Comparison of ENCODE assay signal across 20 mouse cellular contexts in the genomic region with DNA sequence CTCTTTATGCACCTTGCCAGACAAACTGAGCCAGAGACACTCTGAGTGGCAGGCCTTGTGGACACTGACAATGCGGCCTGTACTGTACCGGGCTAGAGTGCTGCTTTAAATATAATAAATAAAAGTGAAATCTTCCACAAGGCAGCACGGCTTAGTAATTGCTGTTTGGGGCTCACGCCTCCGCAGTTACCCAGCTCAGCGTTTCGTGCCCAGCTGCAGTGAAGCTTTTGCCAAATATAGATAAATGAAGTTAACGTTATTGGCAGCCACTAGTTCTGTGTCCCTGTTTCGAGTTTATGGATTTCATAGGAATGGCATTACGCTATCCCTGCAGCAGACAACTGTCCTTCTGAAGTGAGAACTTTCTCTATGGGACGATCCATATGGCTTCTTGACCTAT.
DNase-seq lines count a peak whose midpoint lies in the region; ATAC-seq and TF ChIP-seq lines count a peak whose summit lies in the region.
"Had no signal": no experiment of that assay in that cellular context is flagged by ENCODE, and none has a peak within 500 bp of the region (broad histone marks: within the 10 kb centered on the region; RNA-seq: fewer than 3 reads in every experiment).

No protein-coding gene starts in this region.

- DNase-seq in heart, embryonic 10.5 days (ENCODE audit: low spot score), result peak; percentile 42
- no peak for DNase-seq in heart, adult 2 months
- DNase-seq in frontal cortex, postnatal 14 days (ENCODE audit: low spot score in 2 of 2), result peak; percentile 16 to 22
- DNase-seq in layer of hippocampus, postnatal 10 days (ENCODE audit: low spot score in 2 of 2), result peak; percentile 19 to 38
- DNase-seq in right cerebral cortex, postnatal 25 days, result peak; percentile 50
- DNase-seq in kidney, postnatal 14 days, result no peak
- DNase-seq: cerebellum, adult 8-10 months; gastrocnemius, postnatal 14 days; liver; spleen, adult 18-20 months; thymus, postnatal 36 days had no signal

- TF ChIP-seq POLR2A in heart, adult 2 months (IDR thresholded peaks at IDR 0.05; ENCODE audit: insufficient read depth, low read depth, low read length), result no peak

- TF ChIP-seq EP300 in heart, adult 2 months (IDR thresholded peaks at IDR 0.05; ENCODE audit: insufficient read depth, low read depth, low read length), result no peak

- H3K9ac ChIP-seq in heart, adult 2 months (ENCODE audit: low read depth, low read length), result no peak overlapping the region
- H3K9ac ChIP-seq: heart, embryonic 13.5 days; lung, embryonic 15.5 days had no signal

- H3K36me3 ChIP-seq in heart, embryonic 10.5 days, result no peaks in the 10 kb centered on the region
- H3K36me3 ChIP-seq in heart, adult 2 months (ENCODE audit: control insufficient read depth, insufficient read depth, low read length), result no peaks in the 10 kb centered on the region
- H3K36me3 ChIP-seq: heart, embryonic 13.5 days; hindbrain, embryonic 10.5 days; lung, embryonic 15.5 days had no signal

- no peaks in the 10 kb centered on the region for H3K79me2 ChIP-seq in heart, adult 2 months (replicated peaks; ENCODE audit: control insufficient read depth, insufficient read depth, low read length)

- intact Hi-C loops in heart, adult 2 months (cut with DNase I), result no loop called here

- H3K4me3 ChIP-seq in heart, embryonic 10.5 days, result no peak overlapping the region
- no peak overlapping the region for H3K4me3 ChIP-seq in heart, adult 2 months
- H3K4me3 ChIP-seq: erythroblast, embryonic 14.5 days; heart, embryonic 13.5 days; hindbrain, embryonic 10.5 days; lung, embryonic 15.5 days; megakaryocyte, embryonic 14.5 days had no signal

- WGBS in heart, embryonic 10.5 days, result 87% methylated on average over 11 of the region's 11 CpGs
- WGBS in heart, adult 2 months, result 82% methylated on average over 11 of the region's 11 CpGs

- 0 out of 2 replicates have a peak, but pooled peaks cover 10% of the 10 kb centered on the region for H3K4me1 ChIP-seq in heart, embryonic 10.5 days
- H3K4me1 ChIP-seq in heart, adult 2 months (ENCODE audit: control insufficient read depth, insufficient read depth, low read length), result no peaks in the 10 kb centered on the region
- H3K4me1 ChIP-seq: hindbrain, embryonic 10.5 days; lung, embryonic 15.5 days; megakaryocyte, embryonic 14.5 days had no signal

- no peak overlapping the region for H3K27ac ChIP-seq in heart, embryonic 10.5 days
- no peak overlapping the region for H3K27ac ChIP-seq in heart, adult 2 months
- H3K27ac ChIP-seq: heart, embryonic 13.5 days; hindbrain, embryonic 10.5 days; lung, embryonic 15.5 days had no signal

- TF ChIP-seq CTCF in heart, adult 2 months (IDR thresholded peaks at IDR 0.05), result no peak

- no peak for ATAC-seq in granulocyte monocyte progenitor cell, adult 5-6 weeks (replicated peaks; ENCODE audit: poor library complexity, severe bottlenecking)
- ATAC-seq in activated CD4-positive, CD25-positive, alpha-beta regulatory T cell, adult 4 months, result no peak
- ATAC-seq: inflammation-experienced regulatory T-cells, adult 6 months; midbrain, embryonic 16.5 days had no signal

- no peaks in the 10 kb centered on the region for H3K9me3 ChIP-seq in heart, embryonic 10.5 days
- H3K9me3 ChIP-seq: heart, embryonic 13.5 days; hindbrain, embryonic 10.5 days; lung, embryonic 15.5 days; megakaryocyte, embryonic 14.5 days had no signal

- H3K27me3 ChIP-seq in heart, embryonic 10.5 days (ENCODE audit: insufficient read depth, poor library complexity, severe bottlenecking), result no peaks in the 10 kb centered on the region
- no peaks in the 10 kb centered on the region for H3K27me3 ChIP-seq in heart, adult 2 months (ENCODE audit: control insufficient read depth, insufficient read depth, low read length)
- H3K27me3 ChIP-seq: heart, embryonic 13.5 days; lung, embryonic 15.5 days had no signal

Comparison
In these comparisons a context has a peak if more than half of its experiments do, and no peak if none do; other contexts are left out.
1. DNase-seq: peak in heart, embryonic 10.5 days (single experiment), frontal cortex, postnatal 14 days (2 of 2), layer of hippocampus, postnatal 10 days (2 of 2) and right cerebral cortex, postnatal 25 days (single experiment); none in heart, adult 2 months (0 of 2) and kidney, postnatal 14 days (single experiment).